Mouse (Mus musculus) G1E (cell line): ENCODE measurements around the gene Cnn1. TPM values are rescaled to one million over a fixed set of nuclear protein-coding genes. Genes with fewer than 3 reads are reported as not detected.

Experiments
- ATAC-seq: 2 replicates; pipeline ENCODE4 v1.8.0; 2016; ENCODE audit warnings: mild to moderate bottlenecking; ENCODE audit not compliant: insufficient number of reproducible peaks, poor library complexity, low FRiP score, severe bottlenecking; ENCODE audit errors: extremely low read depth
- DNase-seq: peaks from one replicate; pipeline ENCODE4 v3.0.0; 2012; ENCODE audit warnings: low spot score
- H3K27me3 ChIP-seq: 2 replicates; pipeline ENCODE4 v1.6.1; 2012; ENCODE audit warnings: mild to moderate bottlenecking, low read length, inconsistent platforms; ENCODE audit not compliant: insufficient read depth
- H3K36me3 ChIP-seq: replicated peaks from 2 replicates; pipeline ENCODE3; 2012; ENCODE audit warnings: mild to moderate bottlenecking, inconsistent platforms
- H3K4me1 ChIP-seq: 2 replicates; pipeline ENCODE4 v1.6.1; 2012; ENCODE audit warnings: low read depth, low read length, inconsistent platforms, mixed read lengths; ENCODE audit not compliant: insufficient read depth
- H3K4me3 ChIP-seq: 2 replicates; pipeline ENCODE4 v1.5.1; 2012; ENCODE audit warnings: low read depth, mild to moderate bottlenecking, inconsistent platforms, low read length, moderate library complexity, mixed read lengths
- H3K9me3 ChIP-seq: replicated peaks from 2 replicates; pipeline ENCODE4 v1.6.1; 2012; ENCODE audit warnings: inconsistent platforms
- CTCF ChIP-seq: IDR thresholded peaks from 2 replicates; pipeline ENCODE4 v1.5.1; 2012; ENCODE audit warnings: low read depth, low read length, inconsistent platforms, mixed read lengths
- GATA1 ChIP-seq: IDR thresholded peaks from 2 replicates; pipeline ENCODE4 v1.6.1; 2012; ENCODE audit warnings: borderline replicate concordance, low read length, inconsistent platforms, mixed read lengths
- GATA2 ChIP-seq: IDR thresholded peaks from 2 replicates; pipeline ENCODE4 v1.6.1; 2012; ENCODE audit warnings: low read depth, low read length, inconsistent platforms, borderline replicate concordance
- POLR2AphosphoS5 ChIP-seq: IDR thresholded peaks from 2 replicates; pipeline ENCODE4 v1.6.1; 2012; ENCODE audit warnings: low read depth, low read length, inconsistent platforms; ENCODE audit not compliant: insufficient replicate concordance
- TAL1 ChIP-seq: conservative IDR thresholded peaks from 2 replicates; pipeline ENCODE4 v1.6.1; 2012; ENCODE audit warnings: low read depth, low read length, inconsistent platforms, mixed read lengths
- polyA plus RNA-seq: library from polyadenylated mRNA; stranded (reverse); fragments of >175 nt; gene quantifications from 2 replicates; pipeline ENCODE4 v1.2.3, GENCODE M21; 2012
- total RNA-seq, 2 experiments: library from RNA; stranded (forward) in 1 of 2; stranded (reverse) in 1 of 2; fragments of 200-1000 nt in 1 of 2; fragments of >200 nt in 1 of 2; fragmentation: Nextera tagmentation in 1 of 2; gene quantifications; 2 replicates each; pipeline ENCODE4 v1.2.3; 2014 to 2017

Gene Cnn1
- total and polyA plus RNA-seq, 3 experiments: 0.05 TPM; not detected in 2

DNA sequence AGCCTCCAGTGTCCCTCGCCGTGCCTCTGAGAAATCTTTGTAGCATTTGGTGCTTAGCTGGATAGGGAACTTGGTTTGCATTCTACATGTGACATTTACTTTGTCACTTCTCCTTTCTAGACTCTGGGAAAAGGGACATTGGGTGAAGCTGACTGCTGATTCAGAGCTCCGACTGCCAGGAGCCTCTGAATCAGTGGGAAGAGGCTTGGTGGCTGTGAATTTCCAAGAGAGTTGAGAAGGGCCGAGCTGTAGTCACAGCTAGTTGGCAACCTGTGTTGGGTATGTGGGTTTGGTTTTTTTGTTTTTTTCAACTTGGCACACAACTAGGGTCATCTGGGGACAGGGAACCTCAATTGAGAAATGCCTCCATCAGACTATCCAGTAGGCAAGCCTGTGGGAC, 20.5 kb downstream of the Cnn1 start:
- ATAC-seq: no peak
- Histone ChIP-seq H3K4me3 (no peak overlapping the region), H3K36me3 (peaks cover 10% of the 10 kb centered on the region), H3K9me3 (0 out of 2 replicates have a peak, but pooled peaks cover 2% of the 10 kb centered on the region), H3K4me1 (peaks cover 81% of the 10 kb centered on the region), H3K27me3 (no peaks in the 10 kb centered on the region)
- TF ChIP-seq GATA1: no peak
- no peak for TF ChIP-seq POLR2AphosphoS5
- TF ChIP-seq GATA2: no peak
- no peak for TF ChIP-seq TAL1
- no peak for TF ChIP-seq CTCF
- DNase-seq: no peak

GRCm38 (mm10) chr9:22121545-22121944, 22.5 kb downstream of the Cnn1 start:
- Histone ChIP-seq H3K4me1 (peaks cover 74% of the 10 kb centered on the region), H3K4me3 (no peak overlapping the region; the same call in 1 of the 2 replicates)
- peak; percentile 62 for ATAC-seq

GRCm38 (mm10) chr9:22122005-22122404, 23.0 kb downstream of the Cnn1 start:
- Histone ChIP-seq H3K27me3 (no peaks in the 10 kb centered on the region), H3K36me3 (peaks cover 11% of the 10 kb centered on the region), H3K9me3 (0 out of 2 replicates have a peak, but pooled peaks cover 2% of the 10 kb centered on the region), H3K4me1 (peaks cover 75% of the 10 kb centered on the region), H3K4me3 (no peak overlapping the region; the same call in 1 of the 2 replicates)
- ATAC-seq: no peak
- no peak for DNase-seq
- TF ChIP-seq POLR2AphosphoS5 (no peak), GATA1 (no peak), GATA2 (no peak), TAL1 (no peak), CTCF (no peak)

More at GRCm38 (mm10) chr9:22121545-22121944, 22.5 kb downstream of the Cnn1 start:
- H3K36me3 ChIP-seq: peaks cover 7% of the 10 kb centered on the region
- 0 out of 2 replicates have a peak, but pooled peaks cover 2% of the 10 kb centered on the region for H3K9me3 ChIP-seq
- TF ChIP-seq TAL1 (peak; percentile 64), CTCF (no peak), POLR2AphosphoS5 (no peak), GATA2 (no peak)
- DNase-seq: no peak
- no peaks in the 10 kb centered on the region for H3K27me3 ChIP-seq

GRCm38 (mm10) chr9:22123069-22123609, 24.1 kb downstream of the Cnn1 start:
- H3K9me3 ChIP-seq: 0 out of 2 replicates have a peak, but pooled peaks cover 2% of the 10 kb centered on the region
- DNase-seq (no peak), ATAC-seq (peak; percentile 42)
- peaks cover 21% of the 10 kb centered on the region for H3K36me3 ChIP-seq
- H3K4me1 ChIP-seq: peaks cover 65% of the 10 kb centered on the region
- no peaks in the 10 kb centered on the region for H3K27me3 ChIP-seq
- H3K4me3 ChIP-seq: no peak overlapping the region
- TF ChIP-seq GATA2: no peak
- TF ChIP-seq GATA1: no peak
- no peak for TF ChIP-seq POLR2AphosphoS5
- TF ChIP-seq CTCF: no peak
- no peak for TF ChIP-seq TAL1

DNA sequence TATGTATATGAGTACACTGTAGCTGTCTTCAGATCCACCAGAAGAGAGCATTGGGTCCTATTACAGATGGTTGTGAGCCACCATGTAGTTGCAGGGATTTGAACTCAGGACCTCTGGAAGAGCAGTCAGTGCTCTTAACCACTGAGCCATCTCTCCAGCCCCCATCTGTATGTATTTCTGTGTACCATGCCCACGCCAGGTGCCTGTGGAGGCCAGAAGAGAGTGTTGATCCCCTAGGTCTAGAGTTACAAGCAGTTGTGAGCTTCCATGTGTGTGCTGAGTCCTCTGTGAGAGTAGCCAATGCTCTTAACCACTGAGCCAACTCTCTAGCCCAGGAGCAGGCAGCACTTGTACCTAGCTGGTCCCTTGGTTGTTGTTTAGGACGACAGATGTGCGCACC, 25.2 kb downstream of the Cnn1 start:
- ATAC-seq: no peak
- Histone ChIP-seq H3K4me1 (peaks cover 60% of the 10 kb centered on the region), H3K9me3 (0 out of 2 replicates have a peak, but pooled peaks cover 2% of the 10 kb centered on the region), H3K27me3 (no peaks in the 10 kb centered on the region), H3K4me3 (no peak overlapping the region), H3K36me3 (peaks cover 32% of the 10 kb centered on the region)
- no peak for TF ChIP-seq TAL1
- no peak for TF ChIP-seq GATA1
- TF ChIP-seq POLR2AphosphoS5: no peak
- TF ChIP-seq CTCF: no peak
- TF ChIP-seq GATA2: no peak
- DNase-seq: no peak

DNA sequence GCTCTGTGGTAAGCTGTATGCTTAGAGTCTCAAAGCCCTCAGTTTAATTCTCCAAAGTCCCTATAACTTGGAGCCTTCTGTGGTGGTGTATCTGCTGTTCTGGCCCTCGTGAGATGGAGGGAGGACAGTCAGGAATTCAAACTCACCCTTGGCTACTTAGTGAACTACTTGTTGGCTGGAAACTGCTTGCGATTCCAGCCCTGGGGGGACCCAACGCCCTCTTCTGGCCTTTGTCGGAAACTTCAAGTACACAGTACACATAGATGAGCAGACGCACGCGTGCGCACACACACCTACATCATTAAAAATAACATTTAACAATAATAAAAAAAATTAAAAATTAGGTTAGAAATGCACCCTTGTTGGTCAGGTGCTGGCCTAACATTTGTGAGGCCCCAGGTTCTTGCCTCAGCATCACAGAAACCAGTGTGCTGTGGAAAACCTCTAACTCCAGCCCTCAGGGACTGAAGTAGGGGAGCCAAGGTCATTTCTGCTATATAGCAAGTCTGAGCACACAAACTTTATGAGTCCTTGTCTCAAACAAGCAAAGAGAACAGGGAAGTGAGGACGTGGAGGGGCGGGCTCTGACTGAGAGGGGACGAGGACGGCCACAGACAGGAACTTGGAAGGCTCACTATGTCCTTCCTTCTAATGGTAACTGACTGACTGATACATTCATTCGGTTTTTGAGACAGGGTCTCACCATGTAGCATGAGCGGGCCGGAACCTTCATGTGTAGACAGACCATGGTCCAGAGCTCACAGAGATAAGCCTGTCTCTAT, 26.4 kb downstream of the Cnn1 start:
- TF ChIP-seq TAL1: no peak
- no peak for TF ChIP-seq GATA2
- no peak for TF ChIP-seq POLR2AphosphoS5
- no peak for TF ChIP-seq CTCF
- TF ChIP-seq GATA1: no peak
- peaks cover 63% of the 10 kb centered on the region for H3K4me1 ChIP-seq
- DNase-seq (no peak), ATAC-seq (no peak)
- H3K4me3 ChIP-seq: no peak overlapping the region
- no peaks in the 10 kb centered on the region for H3K9me3 ChIP-seq
- no peaks in the 10 kb centered on the region for H3K27me3 ChIP-seq
- peaks cover 43% of the 10 kb centered on the region for H3K36me3 ChIP-seq
